Mouse (Mus musculus): ENCODE measurements around the gene Prkca.

DNA sequence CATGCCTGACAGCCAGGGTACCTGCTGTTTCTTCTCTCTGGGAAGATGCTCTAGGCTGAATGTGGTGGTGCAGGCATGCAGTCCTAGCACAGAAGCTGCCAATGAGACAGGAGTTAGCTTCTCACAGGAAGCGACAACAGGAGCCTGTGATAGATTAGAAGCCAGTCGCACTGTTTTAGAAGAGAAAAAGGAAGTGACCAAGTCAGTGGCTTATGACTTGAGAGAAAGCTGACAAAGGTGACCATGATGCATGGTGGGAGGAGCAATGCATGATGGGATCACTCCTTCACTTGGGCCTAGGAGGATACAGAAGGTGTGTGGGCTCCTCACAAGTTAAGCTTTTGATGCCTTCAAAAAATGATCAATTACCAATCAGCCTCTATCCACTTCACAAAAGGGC, 99.5 kb downstream of the Prkca start:
- TF ChIP-seq CTCF (IDR thresholded peaks at IDR 0.05; ENCODE audit: borderline replicate concordance, insufficient read depth, low read depth, low read length): no peak
- TF ChIP-seq POLR2A (IDR thresholded peaks at IDR 0.05; ENCODE audit: borderline replicate concordance, insufficient read depth, low read length): no peak

Measured in cerebellum, adult 2 months (tissue).